Mouse (Mus musculus) kidney, embryonic 16.5 days (tissue): ENCODE data around the gene Arid4a. TPM values are rescaled to one million over a fixed set of nuclear protein-coding genes. Genes with fewer than 3 reads are reported as not detected.

Experiments used
- ATAC-seq: fragments of 200-750 bp; cut with Nextera tagmentation; 2 replicates; pipeline ENCODE4 v1.8.0; 2017; ENCODE audit warnings: moderate TSS enrichment; ENCODE audit not compliant: low FRiP score, low TSS enrichment
- H3K27ac ChIP-seq: fragments of 300-500 bp; sonication (generic); 2 replicates; pipeline ENCODE4 v1.5.1; 2014; ENCODE audit warnings: low read length
- H3K27me3 ChIP-seq: fragments of 300-500 bp; sonication (generic); 2 replicates; pipeline ENCODE4 v1.6.1; 2014; ENCODE audit warnings: low read length, control low read depth, mixed read lengths; ENCODE audit not compliant: insufficient read depth
- H3K36me3 ChIP-seq: fragments of 300-500 bp; sonication (generic); 2 replicates; pipeline ENCODE4 v1.6.1; 2014; ENCODE audit warnings: low read length, control low read depth, mixed read lengths; ENCODE audit not compliant: insufficient read depth
- H3K4me1 ChIP-seq: fragments of 300-500 bp; sonication (generic); 2 replicates; pipeline ENCODE4 v1.6.1; 2014; ENCODE audit warnings: low read length, control low read depth, mixed read lengths; ENCODE audit not compliant: insufficient read depth
- H3K4me2 ChIP-seq: fragments of 300-500 bp; sonication (generic); replicated peaks from 2 replicates; pipeline ENCODE4 v1.6.1; 2014; ENCODE audit warnings: low read depth, low read length
- H3K4me3 ChIP-seq: fragments of 300-500 bp; sonication (generic); 2 replicates; pipeline ENCODE4 v1.5.1; 2014; ENCODE audit warnings: mild to moderate bottlenecking, low read length
- H3K9ac ChIP-seq: fragments of 300-500 bp; sonication (generic); replicated peaks from 2 replicates; pipeline ENCODE4 v1.6.1; 2014; ENCODE audit warnings: low read length
- H3K9me3 ChIP-seq: fragments of 300-500 bp; sonication (generic); 2 replicates; pipeline ENCODE4 v1.6.1; 2016; ENCODE audit warnings: low read length, control low read depth
- WGBS: fragments of 180-500 bp; shearing (Covaris S2); extraction: QIAGEN DNeasy Blood & Tissue Kit; methylation state at CpG from one replicate; pipeline ENCODE4 v1.1.7; 2014; 5-methylcytosine and 5-hydroxymethylcytosine counted together
- polyA plus RNA-seq: library from polyadenylated mRNA; unstranded; fragments of >200 nt; fragmentation: Nextera tagmentation; extraction: Ambion mirVana; gene quantifications from 2 replicates; pipeline ENCODE4 v1.2.1, GENCODE M21; 2015

Arid4a gene
- polyA plus RNA-seq, 1 experiment from 2014 or later: 34.6 TPM

DNA sequence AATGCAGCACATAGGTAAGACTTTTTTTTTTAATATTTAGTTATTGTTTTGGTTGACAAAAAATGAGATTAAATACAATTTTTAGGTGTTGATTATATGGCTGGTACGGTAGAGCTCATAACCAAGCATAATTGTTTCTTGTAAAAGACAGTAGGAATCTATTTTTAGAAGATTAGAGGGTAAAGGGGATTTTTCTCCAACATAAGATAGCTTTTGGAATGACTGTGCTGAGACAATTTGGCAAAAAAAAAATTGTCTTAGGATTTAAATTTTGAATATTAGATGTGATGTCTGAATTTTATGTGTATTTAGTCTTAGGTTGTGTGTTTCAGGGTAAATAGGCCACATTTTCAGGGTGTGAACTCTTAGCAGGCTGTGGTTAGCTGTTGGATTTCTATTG is 32.8 kb downstream of the Arid4a start:
- Histone ChIP-seq H3K4me3 (peak overlapping the region; percentile 33; the same call in 1 of the 2 replicates), H3K9ac (no peak overlapping the region), H3K36me3 (peaks cover 16% of the 10 kb centered on the region), H3K9me3 (no peaks in the 10 kb centered on the region), H3K4me2 (peak overlapping the region; percentile 46; the same call in 1 of the 2 replicates), H3K27ac (no peak overlapping the region; the same call in 1 of the 2 replicates), H3K4me1 (peaks cover 12% of the 10 kb centered on the region), H3K27me3 (no peaks in the 10 kb centered on the region)
- no peak for ATAC-seq
- 66% methylated on average over 1 of the region's 1 CpGs for WGBS

DNA sequence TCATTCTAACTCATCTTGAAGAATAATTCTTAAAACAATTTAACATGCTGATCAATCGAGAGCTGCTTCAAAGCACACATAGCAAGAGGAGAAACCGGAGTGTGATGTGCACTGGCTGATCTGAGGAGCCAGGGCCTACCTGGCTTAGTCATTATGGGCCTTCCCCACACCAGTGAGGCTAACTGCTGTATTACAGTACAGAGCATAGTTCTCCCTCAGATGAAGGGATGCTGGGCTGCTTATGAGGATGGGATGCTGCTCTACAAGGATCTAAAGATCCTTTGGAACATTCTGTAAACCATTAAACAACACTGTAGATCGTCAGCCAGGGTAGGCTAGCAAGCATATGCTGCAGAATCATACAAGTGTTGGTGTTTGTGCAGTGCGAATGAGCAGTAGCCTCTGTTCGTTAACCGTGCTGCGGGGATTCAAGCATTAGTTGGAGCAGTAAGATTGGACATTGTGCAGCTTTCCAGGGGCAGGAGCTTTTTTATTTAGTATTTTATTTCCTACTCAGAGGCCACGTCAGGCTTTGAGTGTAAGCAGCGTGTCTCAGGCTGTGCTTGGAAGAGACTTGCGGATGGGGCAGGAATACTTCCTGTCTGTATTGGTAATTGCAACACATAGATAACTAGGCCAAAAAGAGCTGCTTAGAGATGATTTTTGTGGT is 33.9 kb downstream of the Arid4a start:
- Histone ChIP-seq H3K9me3 (no peaks in the 10 kb centered on the region), H3K4me2 (no peak overlapping the region), H3K27me3 (no peaks in the 10 kb centered on the region), H3K4me1 (peaks cover 12% of the 10 kb centered on the region), H3K4me3 (no peak overlapping the region), H3K27ac (no peak overlapping the region), H3K9ac (no peak overlapping the region), H3K36me3 (peaks cover 12% of the 10 kb centered on the region)
- WGBS: 88% methylated on average over 10 of the region's 10 CpGs
- ATAC-seq: no peak

DNA sequence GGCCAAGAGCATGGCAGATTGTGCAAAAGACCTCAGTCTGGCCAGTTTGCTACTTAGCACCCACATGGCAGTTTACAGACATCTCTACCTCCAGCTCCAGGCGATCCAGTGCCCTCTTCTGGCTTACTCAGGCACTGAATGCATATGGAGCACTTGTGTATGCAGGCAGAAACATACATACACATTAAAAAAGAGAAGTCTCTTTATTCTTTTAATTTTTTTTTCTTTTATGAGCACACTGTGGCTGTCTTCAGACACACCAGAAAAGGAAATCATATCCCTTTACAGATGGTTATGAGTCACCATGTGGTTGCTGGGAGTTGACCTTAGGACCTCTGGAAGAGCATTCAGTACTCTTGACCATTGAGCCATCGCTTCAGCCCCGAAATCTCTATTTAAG is 35.3 kb downstream of the Arid4a start:
- no peaks in the 10 kb centered on the region for H3K27me3 ChIP-seq
- no peak overlapping the region for H3K4me2 ChIP-seq
- peaks cover 11% of the 10 kb centered on the region for H3K36me3 ChIP-seq
- no peak overlapping the region for H3K9ac ChIP-seq
- WGBS: 68% methylated on average over 3 of the region's 3 CpGs
- no peak for ATAC-seq
- peaks cover 12% of the 10 kb centered on the region for H3K4me1 ChIP-seq
- H3K9me3 ChIP-seq: no peaks in the 10 kb centered on the region
- H3K27ac ChIP-seq: no peak overlapping the region
- H3K4me3 ChIP-seq: no peak overlapping the region

DNA sequence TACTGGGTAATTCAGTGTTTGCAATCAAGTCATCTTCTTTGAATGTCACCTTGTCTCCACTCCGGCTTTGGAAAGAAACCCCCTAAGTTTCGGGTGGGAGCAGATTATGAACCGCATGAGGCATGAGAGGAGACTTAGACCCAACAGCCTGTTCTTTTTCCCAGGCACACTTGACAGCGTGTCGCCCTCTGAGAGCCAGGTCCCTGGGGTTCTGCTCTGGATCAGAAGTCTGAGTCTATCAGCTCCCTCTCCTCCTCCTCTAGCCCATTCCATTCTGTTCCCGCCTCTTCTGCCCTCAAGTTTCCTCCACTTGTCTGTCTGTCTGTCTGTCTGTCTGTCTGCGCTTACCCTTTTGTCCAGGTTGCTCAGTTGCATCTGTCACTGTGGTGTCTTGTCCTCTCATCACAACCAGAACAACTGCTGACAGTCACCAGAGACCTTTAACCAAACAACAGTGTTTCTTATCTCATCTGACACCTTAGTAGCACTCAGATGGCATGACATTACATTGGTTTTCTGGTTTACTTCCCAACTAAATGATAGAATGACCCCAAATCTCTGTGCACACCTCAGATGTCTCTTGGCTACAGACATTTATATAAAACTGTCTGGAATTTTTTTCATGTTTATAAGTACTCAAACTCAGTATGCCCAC is 36.7 kb downstream of the Arid4a start:
- no peaks in the 10 kb centered on the region for H3K27me3 ChIP-seq
- no peak overlapping the region for H3K27ac ChIP-seq
- 69% methylated on average over 7 of the region's 7 CpGs for WGBS
- H3K4me1 ChIP-seq: peaks cover 11% of the 10 kb centered on the region
- H3K4me2 ChIP-seq: no peak overlapping the region
- no peak overlapping the region for H3K9ac ChIP-seq
- no peaks in the 10 kb centered on the region for H3K9me3 ChIP-seq
- H3K4me3 ChIP-seq: no peak overlapping the region
- H3K36me3 ChIP-seq: peaks cover 4% of the 10 kb centered on the region; the same call in 1 of the 2 replicates
- no peak for ATAC-seq

DNA sequence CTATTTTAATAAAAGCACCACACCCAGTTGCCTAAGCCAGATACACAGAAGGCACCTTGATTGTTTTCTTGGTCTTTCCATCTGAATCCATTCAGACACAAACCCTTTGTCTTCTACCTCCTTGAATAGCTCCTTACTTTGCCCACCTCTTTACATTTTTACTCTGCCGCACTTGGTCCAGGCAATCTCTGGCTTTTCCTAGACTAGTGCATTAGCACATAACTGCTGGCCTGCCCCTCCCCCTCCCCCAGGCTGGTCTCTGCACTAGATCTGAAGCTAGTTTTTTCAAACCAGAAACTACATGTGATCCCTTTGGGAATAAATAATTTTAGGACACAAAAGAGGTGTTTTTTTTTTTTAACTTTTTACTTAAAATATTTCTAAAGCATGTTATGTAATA is 37.2 kb downstream of the Arid4a start:
- Histone ChIP-seq H3K27me3 (no peaks in the 10 kb centered on the region), H3K36me3 (peaks cover 8% of the 10 kb centered on the region; the same call in 1 of the 2 replicates), H3K27ac (no peak overlapping the region), H3K4me1 (peaks cover 8% of the 10 kb centered on the region), H3K4me3 (no peak overlapping the region), H3K9me3 (no peaks in the 10 kb centered on the region), H3K9ac (no peak overlapping the region), H3K4me2 (no peak overlapping the region)
- WGBS: 81% methylated on average over 1 of the region's 1 CpGs
- ATAC-seq: no peak

DNA sequence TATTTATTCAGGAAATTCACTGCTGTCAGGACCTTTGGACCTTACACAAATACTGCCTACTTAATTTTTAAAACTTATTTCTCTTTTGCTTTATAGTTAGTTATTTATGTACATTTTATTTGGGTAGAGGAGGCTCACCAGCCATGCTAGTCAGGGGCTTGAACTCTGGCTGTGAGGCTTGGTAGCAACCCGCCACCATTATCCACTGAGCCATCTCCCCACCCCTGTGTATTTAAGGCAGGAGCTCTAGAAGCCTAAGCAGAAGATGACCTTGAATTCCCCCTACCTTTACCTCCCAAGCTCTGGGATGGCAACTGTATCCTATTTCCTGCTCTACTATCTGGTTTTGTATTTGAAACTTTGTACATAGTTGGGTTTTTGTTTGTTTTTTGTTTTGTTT is 37.7 kb downstream of the Arid4a start:
- no peak overlapping the region for H3K27ac ChIP-seq
- no peak overlapping the region for H3K4me2 ChIP-seq
- no peak for ATAC-seq
- no peak overlapping the region for H3K4me3 ChIP-seq
- H3K36me3 ChIP-seq: peaks cover 8% of the 10 kb centered on the region; the same call in 1 of the 2 replicates
- 70% methylated on average over 1 of the region's 1 CpGs for WGBS
- no peak overlapping the region for H3K9ac ChIP-seq
- H3K9me3 ChIP-seq: no peaks in the 10 kb centered on the region
- no peaks in the 10 kb centered on the region for H3K27me3 ChIP-seq
- peaks cover 8% of the 10 kb centered on the region; the same call in 1 of the 2 replicates for H3K4me1 ChIP-seq

DNA sequence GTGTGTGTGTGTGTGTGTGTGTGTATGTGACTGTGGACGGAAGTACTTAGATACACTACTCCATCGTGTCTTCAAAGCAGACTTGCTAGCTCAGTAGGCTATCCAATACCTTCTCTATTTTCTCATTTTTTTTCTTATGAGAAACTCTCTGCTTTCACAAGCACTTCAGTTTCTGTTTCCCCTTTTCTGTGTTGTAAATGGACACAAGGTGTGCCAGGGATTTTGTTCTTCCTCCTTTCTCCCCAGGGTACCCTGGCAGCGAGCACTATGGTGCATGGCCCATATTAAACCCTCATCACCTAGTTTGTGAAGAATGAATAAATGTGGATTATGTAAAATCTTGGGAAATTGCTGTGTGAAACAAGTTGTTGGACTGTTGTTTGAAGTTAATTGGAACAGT is 39.7 kb downstream of the Arid4a start:
- H3K4me2 ChIP-seq: no peak overlapping the region
- no peak overlapping the region for H3K4me3 ChIP-seq
- no peak overlapping the region for H3K9ac ChIP-seq
- no peaks in the 10 kb centered on the region for H3K9me3 ChIP-seq
- no peaks in the 10 kb centered on the region for H3K27me3 ChIP-seq
- no peak for ATAC-seq
- no peak overlapping the region for H3K27ac ChIP-seq
- WGBS: 93% methylated on average over 3 of the region's 3 CpGs
- H3K36me3 ChIP-seq: peaks cover 13% of the 10 kb centered on the region
- peaks cover 8% of the 10 kb centered on the region; the same call in 1 of the 2 replicates for H3K4me1 ChIP-seq

DNA sequence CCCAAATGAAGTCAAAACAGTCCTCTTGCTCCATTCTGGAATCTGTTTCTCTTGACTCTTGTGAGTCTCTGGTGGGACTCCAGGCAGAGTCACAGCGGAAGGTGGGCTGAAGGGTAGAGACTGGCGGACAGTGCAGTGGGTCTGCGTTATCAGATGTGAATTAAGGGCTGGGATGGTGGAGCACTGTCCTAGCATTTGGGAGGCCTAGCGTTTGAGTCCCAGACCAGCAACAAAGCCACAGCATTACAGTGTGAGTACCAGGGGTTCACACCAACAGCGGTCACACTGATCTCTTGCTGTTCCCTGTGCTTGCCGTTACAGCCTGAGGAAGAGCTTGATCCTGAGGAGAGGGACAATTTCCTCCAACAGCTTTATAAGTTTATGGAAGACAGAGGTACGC is 44.0 kb downstream of the Arid4a start:
- ATAC-seq: no peak
- H3K27me3 ChIP-seq: no peaks in the 10 kb centered on the region
- H3K4me2 ChIP-seq: no peak overlapping the region
- WGBS: 93% methylated on average over 7 of the region's 7 CpGs
- no peak overlapping the region for H3K9ac ChIP-seq
- no peak overlapping the region for H3K4me3 ChIP-seq
- peaks cover 35% of the 10 kb centered on the region for H3K36me3 ChIP-seq
- no peaks in the 10 kb centered on the region for H3K4me1 ChIP-seq
- no peak overlapping the region for H3K27ac ChIP-seq
- H3K9me3 ChIP-seq: no peaks in the 10 kb centered on the region

DNA sequence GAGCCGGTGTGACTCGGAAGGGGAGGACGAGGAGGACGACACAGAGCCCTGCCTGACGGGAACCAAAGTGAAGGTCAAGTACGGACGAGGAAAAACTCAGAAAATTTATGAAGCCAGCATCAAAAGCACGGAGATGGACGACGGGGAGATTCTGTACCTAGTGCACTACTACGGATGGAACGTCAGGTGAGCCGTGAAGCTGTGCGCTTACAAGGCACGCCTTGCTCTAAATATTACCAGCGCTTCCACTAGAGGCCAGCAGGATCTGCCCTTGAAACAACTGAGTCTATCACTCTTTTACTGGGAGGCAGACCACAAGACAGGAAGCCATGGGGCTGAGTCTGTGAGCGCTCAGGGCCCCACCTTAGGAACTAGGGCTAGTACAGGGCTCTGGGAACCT is 54.1 kb downstream of the Arid4a start:
- Histone ChIP-seq H3K36me3 (peaks cover 58% of the 10 kb centered on the region), H3K4me1 (no peaks in the 10 kb centered on the region), H3K4me2 (no peak overlapping the region), H3K27me3 (no peaks in the 10 kb centered on the region), H3K4me3 (no peak overlapping the region), H3K27ac (no peak overlapping the region), H3K9me3 (no peaks in the 10 kb centered on the region), H3K9ac (no peak overlapping the region)
- WGBS: 87% methylated on average over 17 of the region's 17 CpGs
- ATAC-seq: no peak

DNA sequence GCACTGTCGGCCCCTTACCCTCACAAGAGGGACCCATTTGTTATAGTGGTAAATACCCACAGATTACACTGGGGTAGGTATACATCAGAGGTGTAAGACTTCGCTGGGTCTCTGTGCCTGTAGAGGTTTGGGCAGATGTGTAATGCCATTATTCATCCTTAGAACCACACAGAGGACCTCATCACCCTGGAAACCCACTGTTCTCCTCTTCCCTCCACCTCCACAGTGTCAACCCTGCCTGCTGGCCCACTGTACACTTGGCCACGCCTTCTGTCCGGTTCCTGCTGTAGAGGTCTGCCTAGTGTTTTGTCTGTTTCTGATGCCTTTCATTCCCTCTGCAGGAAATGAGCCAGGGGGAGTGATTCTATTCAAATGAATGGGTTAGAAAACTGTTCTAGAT is 56.3 kb downstream of the Arid4a start:
- H3K9me3 ChIP-seq: no peaks in the 10 kb centered on the region
- H3K4me3 ChIP-seq: no peak overlapping the region
- no peak overlapping the region for H3K27ac ChIP-seq
- no peaks in the 10 kb centered on the region for H3K4me1 ChIP-seq
- H3K9ac ChIP-seq: no peak overlapping the region
- H3K36me3 ChIP-seq: peaks cover 68% of the 10 kb centered on the region
- 82% methylated on average over 4 of the region's 4 CpGs for WGBS
- ATAC-seq: no peak
- no peaks in the 10 kb centered on the region for H3K27me3 ChIP-seq
- no peak overlapping the region for H3K4me2 ChIP-seq
